Mouse (Mus musculus): ENCODE results near the gene Gnb1l.

Gene Gnb1l

DNA sequence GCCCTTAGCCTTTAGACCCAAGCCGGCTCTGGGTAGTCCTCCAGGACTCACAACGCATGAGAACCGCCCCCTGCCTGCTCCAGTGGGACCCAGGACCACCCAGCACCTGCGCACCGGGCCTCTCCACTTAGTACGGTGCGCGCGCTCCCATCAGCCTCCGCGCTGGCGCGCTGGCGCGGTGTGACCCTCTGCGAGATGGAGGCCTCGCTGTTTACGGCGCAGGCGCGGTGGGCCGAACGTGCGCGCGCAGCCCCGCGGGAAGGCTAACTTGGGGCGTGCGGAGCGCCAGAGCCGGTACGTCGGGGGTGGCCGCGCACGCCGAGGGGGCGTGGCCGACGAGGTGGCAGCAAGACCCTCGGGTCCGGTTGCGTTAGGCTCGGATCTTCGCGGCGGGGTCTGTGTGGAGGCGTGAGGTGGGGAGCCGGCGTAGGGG, at the start of gene Gnb1l, which contains the start of gene Rtl10:
Gene Gnb1l, plus strand, starts transcription at position 156 of the 433 bp plus-strand sequence.
Gene Rtl10, plus strand, starts transcription at position 344 of the 433 bp plus-strand sequence.
- DNase-seq (ENCODE audit: low read depth, low spot score) = peak; percentile 97

- no peak for DNase-seq (ENCODE audit: low read depth, low spot score)
Observed at GRCm38 (mm10) chr16:18449005-18449404, 49.5 kb upstream of the Gnb1l start.

- DNase-seq (ENCODE audit: low read depth, low spot score) = no peak
Observed at GRCm38 (mm10) chr16:18451486-18452181, 46.9 kb upstream of the Gnb1l start.

DNA sequence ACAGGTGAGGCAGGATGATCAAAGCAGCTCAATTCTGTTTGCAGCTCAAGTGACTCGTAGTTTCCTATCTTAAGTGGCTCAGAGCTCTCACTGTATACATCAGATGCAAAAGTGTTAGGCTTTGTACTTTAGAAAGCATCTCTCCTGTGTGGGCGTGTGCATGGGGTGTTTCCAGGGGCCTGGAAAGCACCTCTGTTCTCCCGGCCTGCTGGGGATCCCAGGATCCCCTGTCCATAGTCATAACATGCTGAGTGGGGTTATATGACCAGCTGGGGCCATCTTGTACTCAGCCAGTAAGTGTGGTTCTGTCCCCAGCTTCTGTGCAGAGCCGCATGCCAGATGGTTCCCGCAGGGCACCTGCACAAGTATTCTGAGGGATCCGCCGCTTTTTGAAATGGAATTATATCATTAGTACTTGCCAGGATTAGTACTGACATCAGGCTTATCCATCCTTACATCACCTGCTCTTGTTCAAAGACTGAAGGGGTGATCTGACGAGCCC, 46.1 kb upstream of the Gnb1l start:
- no peak for DNase-seq (ENCODE audit: low read depth, low spot score)

- DNase-seq (ENCODE audit: low read depth, low spot score) = no peak
Observed at GRCm38 (mm10) chr16:18453846-18454245, 44.7 kb upstream of the Gnb1l start.

DNA sequence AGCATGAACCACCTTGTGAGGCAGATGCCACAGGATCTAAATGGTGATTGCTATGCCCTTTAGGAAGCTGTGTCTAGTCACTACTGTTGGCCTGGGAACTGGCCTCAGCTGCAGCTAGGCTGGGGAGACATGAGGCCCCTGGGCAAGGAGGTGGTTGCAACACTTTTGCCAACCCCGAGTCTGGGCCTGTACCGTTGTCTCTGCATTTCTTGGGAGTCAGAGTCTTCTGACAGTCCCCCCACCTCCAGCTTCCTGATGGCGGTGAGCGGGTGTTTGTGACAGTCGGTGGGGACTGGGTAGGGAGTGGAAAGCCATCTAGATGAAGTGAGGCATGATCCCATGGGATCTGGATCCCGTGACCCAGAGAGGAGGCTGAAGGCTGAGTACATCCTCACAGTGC, 43.1 kb upstream of the Gnb1l start:
- DNase-seq (ENCODE audit: low read depth, low spot score) = no peak

DNA sequence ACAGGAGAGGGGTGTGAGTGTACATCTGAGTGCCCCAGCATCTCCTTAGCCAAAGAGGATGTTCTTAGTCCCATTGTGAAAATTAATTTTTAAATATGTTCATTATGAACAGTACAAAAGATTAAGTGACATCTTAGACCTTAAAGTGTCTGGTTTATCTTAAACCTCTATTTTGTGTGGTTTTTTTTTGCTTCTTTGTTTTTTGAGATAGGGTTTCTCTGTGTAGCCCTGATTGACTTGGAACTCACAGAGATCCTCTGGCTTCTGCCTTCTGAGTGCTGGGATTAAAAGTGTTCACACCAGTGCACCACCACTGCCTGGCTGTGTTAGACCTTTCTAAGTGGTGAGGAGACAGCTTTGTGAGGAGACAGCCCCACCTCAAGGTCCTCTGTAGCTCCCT, 39.9 kb upstream of the Gnb1l start:
- no peak for DNase-seq (ENCODE audit: low read depth, low spot score)

- DNase-seq (ENCODE audit: low read depth, low spot score) = no peak
Observed at GRCm38 (mm10) chr16:18459335-18459954, 39.1 kb upstream of the Gnb1l start.

DNA sequence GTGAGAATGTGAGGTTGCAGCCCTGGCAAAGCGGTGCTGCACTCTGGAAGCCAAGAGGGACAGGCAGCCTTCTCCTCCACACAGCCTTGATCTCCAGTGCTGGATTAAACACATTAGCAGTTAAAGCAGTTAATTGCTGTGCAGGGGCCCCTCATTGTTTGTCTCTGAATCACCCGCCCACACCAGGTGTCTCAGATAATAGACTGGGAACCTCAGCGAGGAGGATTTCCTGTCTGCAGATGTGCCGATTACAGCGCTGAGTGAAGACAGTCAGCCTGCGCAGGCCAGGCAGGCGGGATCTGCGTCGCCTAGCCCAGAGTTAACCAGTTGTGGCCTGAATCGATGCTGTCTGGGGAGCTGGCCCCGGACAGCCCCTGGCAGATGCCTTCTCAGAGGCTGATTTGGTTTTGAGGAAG, 38.5 kb upstream of the Gnb1l start:
- peak; percentile 49 for DNase-seq (ENCODE audit: low read depth, low spot score)

DNA sequence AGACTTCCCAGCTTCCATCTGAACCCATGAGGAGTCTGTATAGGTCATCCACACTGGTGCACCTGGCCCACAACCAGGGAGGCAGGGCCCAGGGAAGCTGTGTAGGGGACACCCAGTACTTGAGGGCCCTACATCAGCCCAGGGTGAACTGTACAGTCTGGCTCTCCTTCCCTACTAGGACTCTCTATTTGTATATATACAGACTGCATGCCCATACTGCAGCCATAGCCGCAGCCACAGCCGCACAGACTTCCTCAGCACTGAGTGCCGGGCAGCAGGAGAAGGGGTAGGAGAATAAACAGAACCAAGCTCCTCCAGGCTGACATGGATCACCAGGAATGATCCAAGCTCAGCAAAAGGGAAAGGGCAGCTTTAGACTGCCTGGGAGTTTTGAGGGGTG, 37.7 kb upstream of the Gnb1l start:
- no peak for DNase-seq (ENCODE audit: low read depth, low spot score)

DNA sequence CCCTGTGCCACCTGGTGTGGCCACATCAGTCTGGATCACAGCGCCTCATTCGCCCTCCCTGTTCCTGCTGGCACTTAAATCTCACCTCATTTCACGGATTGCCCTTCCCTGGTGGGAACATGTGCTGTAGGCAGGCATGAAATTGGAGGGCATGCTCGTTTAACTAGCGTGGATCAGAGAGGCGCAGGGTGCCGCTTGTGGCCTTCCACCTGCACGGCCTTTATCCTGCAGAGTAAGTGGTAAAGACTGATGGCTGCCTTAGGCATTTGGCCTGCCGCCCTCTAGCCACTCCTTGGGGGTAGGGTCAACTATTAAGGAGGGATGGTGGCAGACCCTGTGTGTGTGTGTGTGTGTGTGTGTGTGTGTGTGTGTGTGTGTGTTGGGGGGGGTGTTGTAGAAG, 36.5 kb upstream of the Gnb1l start:
- DNase-seq (ENCODE audit: low read depth, low spot score) = no peak

DNA sequence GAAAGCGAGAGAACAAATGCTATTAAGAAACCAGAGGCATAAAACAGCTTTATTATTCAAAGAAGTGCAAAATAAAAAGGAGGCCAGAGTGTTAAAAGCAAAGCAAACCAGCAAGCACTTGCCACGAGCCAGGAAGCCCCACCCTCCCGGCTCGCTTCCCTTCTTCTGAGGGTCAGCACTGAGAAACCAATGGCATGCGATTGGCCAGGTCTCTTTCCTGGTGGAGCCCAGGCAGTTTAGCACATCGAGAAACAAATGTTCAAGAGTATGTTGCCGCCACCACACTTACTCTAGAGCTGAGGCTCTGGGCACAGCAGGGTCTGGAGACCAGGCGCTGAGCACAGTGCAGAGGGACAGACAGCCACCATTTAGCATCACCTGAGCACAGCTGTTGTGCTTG, 35.9 kb upstream of the Gnb1l start:
- no peak for DNase-seq (ENCODE audit: low read depth, low spot score)

GRCm38 (mm10) chr16:18464271-18464670, 34.2 kb upstream of the Gnb1l start:
- DNase-seq (ENCODE audit: low read depth, low spot score) = no peak

DNA sequence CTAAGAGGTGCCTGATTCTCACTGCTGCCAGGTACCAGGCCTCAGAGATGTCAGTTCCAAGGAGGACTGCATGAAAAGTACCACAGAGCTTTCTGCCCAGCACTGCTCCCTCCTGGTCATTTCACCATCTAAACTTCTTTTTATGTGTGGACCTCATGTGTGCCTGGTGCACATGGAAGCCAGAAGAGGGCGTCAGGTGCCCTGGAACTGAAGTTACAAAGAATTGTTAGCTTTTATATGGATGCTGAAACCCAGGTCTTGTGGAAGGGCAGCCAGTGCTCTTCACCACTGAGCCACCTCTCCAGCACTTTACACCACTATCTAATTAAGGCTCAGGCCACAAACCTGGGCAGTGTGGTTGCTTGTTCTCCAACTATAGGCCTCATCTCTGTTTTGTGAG, 27.7 kb upstream of the Gnb1l start:
- no peak for DNase-seq (ENCODE audit: low read depth, low spot score)

DNA sequence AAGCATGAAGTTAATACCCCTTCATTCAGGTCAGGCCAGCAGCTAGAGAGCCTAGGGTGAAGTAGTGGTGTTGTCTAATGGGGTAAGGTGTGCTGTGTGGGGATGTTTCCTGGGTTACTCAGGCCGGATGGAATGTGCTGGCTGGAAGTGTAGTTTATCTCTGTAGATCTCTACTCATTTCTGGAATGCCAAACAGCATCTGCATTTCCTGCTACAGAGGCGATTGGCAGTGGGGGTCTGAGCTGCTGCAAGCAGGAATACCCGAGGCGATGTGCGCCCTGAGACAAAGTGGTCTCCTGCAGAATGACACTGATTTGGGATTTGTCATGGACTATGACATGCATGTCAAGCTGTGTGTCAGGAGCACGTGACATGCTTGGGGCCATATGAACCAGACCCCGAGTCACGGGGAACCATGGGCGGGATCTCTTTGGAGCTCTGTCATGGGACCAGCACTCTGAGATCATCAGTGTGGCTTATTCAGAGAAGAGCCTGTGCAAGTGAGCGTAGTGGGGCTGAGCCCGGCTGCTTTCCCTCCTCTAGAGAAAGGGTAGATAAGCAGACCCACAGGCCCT, 27.0 kb upstream of the Gnb1l start:
- DNase-seq (ENCODE audit: low read depth, low spot score) = no peak

DNA sequence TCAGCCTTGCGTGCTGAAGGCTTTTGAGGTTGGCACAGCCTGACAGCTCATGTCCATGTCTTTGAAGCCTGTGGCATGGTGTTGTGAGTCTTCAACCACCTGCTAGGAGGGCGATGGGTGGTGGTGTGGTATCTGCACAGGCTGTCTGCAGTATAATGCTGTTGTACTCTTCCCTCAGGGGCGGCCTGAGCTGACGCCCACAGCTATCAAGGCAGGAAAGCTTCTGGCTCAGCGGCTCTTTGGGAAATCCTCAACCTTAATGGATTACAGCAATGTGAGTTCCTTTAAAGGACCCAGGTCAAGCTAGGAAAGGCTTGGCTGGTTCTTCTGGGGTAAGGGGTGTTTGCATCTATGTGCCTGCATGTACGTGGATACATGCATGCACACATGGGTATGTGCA, 26.5 kb upstream of the Gnb1l start:
- DNase-seq (ENCODE audit: low read depth, low spot score) = no peak

DNA sequence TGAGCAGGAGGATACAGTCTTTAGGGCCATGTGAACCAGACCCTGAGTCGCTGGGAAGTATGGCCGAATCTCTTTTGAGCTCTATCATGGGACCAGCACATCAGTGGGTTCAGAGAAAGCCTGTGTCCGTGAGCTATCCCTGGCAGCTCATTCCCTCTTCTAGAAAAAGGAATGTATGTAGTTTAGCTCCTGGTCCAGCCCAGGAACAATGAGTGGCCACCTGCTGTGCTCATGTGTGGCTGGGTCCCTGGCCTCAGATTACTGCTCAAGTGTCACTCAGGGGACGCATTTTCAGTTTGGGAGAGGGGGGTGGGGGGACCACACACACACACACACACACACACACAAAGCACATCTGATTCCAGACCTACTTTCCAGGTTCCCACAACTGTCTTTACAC, 26.1 kb upstream of the Gnb1l start:
- DNase-seq (ENCODE audit: low read depth, low spot score) = no peak

DNA sequence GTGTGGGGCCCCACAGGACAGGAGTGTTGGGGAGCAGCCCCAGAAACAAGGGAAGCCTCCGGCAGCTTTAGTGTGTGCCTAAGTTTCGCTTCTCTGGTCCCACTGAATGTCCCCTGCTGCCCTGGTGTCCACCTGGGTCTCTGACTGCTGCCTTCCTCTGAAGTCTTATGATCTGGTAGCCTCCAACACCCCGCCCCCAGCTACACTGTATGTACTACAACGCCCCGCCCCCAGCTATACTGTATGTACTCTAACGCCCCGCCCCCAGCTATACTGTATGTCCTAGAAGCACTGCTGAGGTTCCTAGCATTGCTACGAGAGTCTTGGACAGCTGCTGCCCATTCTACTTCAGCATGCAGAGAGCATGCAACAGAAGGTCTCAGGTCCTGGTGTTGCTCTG, 25.5 kb upstream of the Gnb1l start:
- no peak for DNase-seq (ENCODE audit: low read depth, low spot score)

DNA sequence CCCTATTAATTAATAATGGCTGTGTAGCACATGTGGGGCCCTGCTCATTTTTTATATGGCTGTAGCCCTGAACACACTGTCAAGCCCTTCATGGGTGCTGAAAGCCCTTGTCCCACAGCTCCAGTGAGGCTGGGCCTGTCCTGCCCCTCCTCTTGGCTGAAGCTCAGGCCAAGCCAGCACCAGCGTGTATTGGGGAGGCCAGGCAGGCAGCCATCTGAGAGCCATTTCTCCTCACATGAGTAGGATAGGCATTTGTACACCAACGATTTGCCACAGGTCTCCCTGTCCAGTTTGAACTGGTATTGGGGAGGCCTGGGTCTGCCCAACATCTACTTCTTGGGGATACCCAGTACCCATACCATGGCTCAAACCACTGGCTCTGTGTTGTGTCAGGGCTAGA, 24.5 kb upstream of the Gnb1l start:
- no peak for DNase-seq (ENCODE audit: low read depth, low spot score)

DNA sequence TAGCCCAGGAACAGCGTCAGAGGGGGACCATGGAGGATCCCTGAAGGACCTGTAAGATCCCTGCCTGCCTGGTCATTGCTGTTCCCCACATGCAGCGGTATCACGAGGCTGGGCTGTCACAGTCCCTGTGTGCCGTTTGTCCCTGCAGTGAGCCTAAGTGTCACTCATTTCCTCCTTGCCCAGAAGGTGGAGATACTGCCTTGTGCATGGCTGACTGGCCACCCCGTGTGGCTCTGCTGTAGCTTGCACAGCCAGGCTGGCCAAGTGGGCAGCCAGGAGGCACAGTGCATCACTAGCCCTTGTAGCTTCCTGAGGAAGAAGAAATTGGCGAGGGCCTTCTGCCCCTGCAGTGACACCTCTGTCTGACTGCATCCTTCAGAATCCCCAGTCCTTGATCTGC, 20.5 kb upstream of the Gnb1l start:
- no peak for DNase-seq (ENCODE audit: low read depth, low spot score)

DNA sequence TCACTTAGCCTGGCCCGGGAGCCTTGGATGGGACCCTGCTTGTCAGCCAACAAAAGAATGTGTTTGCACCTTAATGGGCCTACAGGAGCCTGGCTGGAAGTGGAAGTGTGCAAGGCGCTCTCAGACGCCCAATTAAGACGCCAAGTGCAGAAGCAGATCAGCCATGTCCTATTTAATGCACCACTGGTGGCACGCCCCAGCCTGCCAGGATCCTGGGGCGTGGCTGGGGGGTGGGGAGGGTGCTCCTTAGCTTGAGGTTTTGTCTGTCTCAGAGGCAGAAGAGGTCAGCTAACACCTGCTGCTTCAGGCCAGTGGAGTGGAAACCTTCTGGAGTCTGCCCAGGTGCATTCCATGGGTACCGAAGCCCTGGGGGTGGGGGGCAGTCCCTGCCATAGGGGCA, 18.8 kb upstream of the Gnb1l start:
- DNase-seq (ENCODE audit: low read depth, low spot score) = no peak

DNA sequence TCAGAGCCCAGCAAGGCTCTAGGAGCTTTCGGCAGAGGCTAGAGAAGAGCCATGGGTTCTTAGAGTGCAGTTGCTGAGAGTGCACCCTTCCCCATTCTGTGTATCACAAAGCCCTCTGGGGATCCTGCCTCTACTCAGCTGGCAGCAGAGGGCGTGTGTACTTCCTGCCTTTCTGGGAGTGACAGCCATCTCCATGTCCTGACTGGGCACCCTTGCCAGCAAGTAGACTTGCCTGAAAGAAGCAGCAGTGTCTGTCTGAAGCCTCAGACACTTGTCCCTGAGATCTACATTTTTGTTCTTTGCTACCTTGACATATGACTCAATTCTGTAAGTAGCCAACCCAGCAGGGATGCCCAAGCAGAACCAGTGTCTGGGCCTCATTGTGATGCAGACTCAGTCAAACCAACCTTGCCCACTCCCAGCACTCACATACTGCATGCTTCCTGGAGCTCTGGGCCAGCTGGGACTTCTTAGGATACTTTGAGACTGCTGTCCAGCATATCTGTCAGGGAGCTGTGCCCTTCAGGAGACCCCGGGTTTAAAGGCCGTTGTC, 17.5 kb upstream of the Gnb1l start:
- no peak for DNase-seq (ENCODE audit: low read depth, low spot score)

GRCm38 (mm10) chr16:18482431-18482830, 16.1 kb upstream of the Gnb1l start:
- no peak for DNase-seq (ENCODE audit: low read depth, low spot score)
